Mouse (Mus musculus): ENCODE data around the gene Grip1. TPM values are rescaled to one million over a fixed set of nuclear protein-coding genes. Genes with fewer than 3 reads are reported as not detected.
A peak's percentile ranks its signal among the peaks of the same experiment; 100 is the strongest.

Grip1 gene
- polyA plus RNA-seq, 1 experiment from 2014 or later, result 1.2 TPM

GRCm38 (mm10) chr10:119980032-119980431 lies 526.4 kb downstream of the Grip1 start:
- Histone ChIP-seq H3K9ac (ENCODE audit: low read depth, low read length) (no peak overlapping the region), H3K9me3 (ENCODE audit: control insufficient read depth, low read length) (no peaks in the 10 kb centered on the region), H3K4me2 (ENCODE audit: low read depth, low read length) (no peak overlapping the region), H3K27me3 (replicated peaks; ENCODE audit: control insufficient read depth, insufficient read depth, low read length) (no peaks in the 10 kb centered on the region), H3K4me3 (ENCODE audit: low read length) (no peak overlapping the region), H3K27ac (ENCODE audit: low read length) (no peak overlapping the region), H3K36me3 (ENCODE audit: control insufficient read depth, insufficient read depth, low read length) (no peaks in the 10 kb centered on the region), H3K4me1 (ENCODE audit: control insufficient read depth, insufficient read depth, low read length) (no peaks in the 10 kb centered on the region)
- 55% methylated on average over 11 of the region's 11 CpGs for WGBS
- ATAC-seq, result no peak

- no peak for ATAC-seq
- no peaks in the 10 kb centered on the region for H3K9me3 ChIP-seq (ENCODE audit: control insufficient read depth, low read length)
- no peaks in the 10 kb centered on the region for H3K36me3 ChIP-seq (ENCODE audit: control insufficient read depth, insufficient read depth, low read length)
- no peaks in the 10 kb centered on the region for H3K27me3 ChIP-seq (replicated peaks; ENCODE audit: control insufficient read depth, insufficient read depth, low read length)
- no peak overlapping the region for H3K27ac ChIP-seq (ENCODE audit: low read length)
- no peak overlapping the region for H3K4me3 ChIP-seq (ENCODE audit: low read length)
- H3K9ac ChIP-seq (ENCODE audit: low read depth, low read length), result no peak overlapping the region
- 86% methylated on average over 9 of the region's 9 CpGs for WGBS
- H3K4me1 ChIP-seq (ENCODE audit: control insufficient read depth, insufficient read depth, low read length), result no peaks in the 10 kb centered on the region
- H3K4me2 ChIP-seq (ENCODE audit: low read depth, low read length), result no peak overlapping the region
Observed at GRCm38 (mm10) chr10:119984299-119984698, 530.7 kb downstream of the Grip1 start.

GRCm38 (mm10) chr10:119998475-119998874 lies 544.8 kb downstream of the Grip1 start:
- Histone ChIP-seq H3K4me1 (ENCODE audit: control insufficient read depth, insufficient read depth, low read length) (0 out of 2 replicates have a peak, but pooled peaks cover 5% of the 10 kb centered on the region), H3K27ac (ENCODE audit: low read length) (no peak overlapping the region), H3K4me2 (ENCODE audit: low read depth, low read length) (no peak overlapping the region), H3K27me3 (replicated peaks; ENCODE audit: control insufficient read depth, insufficient read depth, low read length) (no peaks in the 10 kb centered on the region), H3K4me3 (ENCODE audit: low read length) (no peak overlapping the region), H3K9me3 (ENCODE audit: control insufficient read depth, low read length) (no peaks in the 10 kb centered on the region), H3K9ac (ENCODE audit: low read depth, low read length) (no peak overlapping the region), H3K36me3 (ENCODE audit: control insufficient read depth, insufficient read depth, low read length) (no peaks in the 10 kb centered on the region)
- WGBS, result 70% methylated on average over 4 of the region's 4 CpGs
- ATAC-seq, result peak; percentile 95

- 0 out of 2 replicates have a peak, but pooled peaks cover 5% of the 10 kb centered on the region for H3K4me1 ChIP-seq (ENCODE audit: control insufficient read depth, insufficient read depth, low read length)
- H3K9ac ChIP-seq (ENCODE audit: low read depth, low read length), result no peak overlapping the region
- H3K27ac ChIP-seq (ENCODE audit: low read length), result no peak overlapping the region
- no peaks in the 10 kb centered on the region for H3K27me3 ChIP-seq (replicated peaks; ENCODE audit: control insufficient read depth, insufficient read depth, low read length)
- H3K9me3 ChIP-seq (ENCODE audit: control insufficient read depth, low read length), result no peaks in the 10 kb centered on the region
- no peak overlapping the region for H3K4me2 ChIP-seq (ENCODE audit: low read depth, low read length)
- 82% methylated on average over 4 of the region's 4 CpGs for WGBS
- ATAC-seq, result no peak
- H3K36me3 ChIP-seq (ENCODE audit: control insufficient read depth, insufficient read depth, low read length), result no peaks in the 10 kb centered on the region
- H3K4me3 ChIP-seq (ENCODE audit: low read length), result no peak overlapping the region
Observed at GRCm38 (mm10) chr10:120002149-120002548, 548.5 kb downstream of the Grip1 start.

GRCm38 (mm10) chr10:120004096-120004495 lies 550.5 kb downstream of the Grip1 start:
- H3K4me3 ChIP-seq (ENCODE audit: low read length), result no peak overlapping the region
- no peaks in the 10 kb centered on the region for H3K27me3 ChIP-seq (replicated peaks; ENCODE audit: control insufficient read depth, insufficient read depth, low read length)
- H3K36me3 ChIP-seq (ENCODE audit: control insufficient read depth, insufficient read depth, low read length), result no peaks in the 10 kb centered on the region
- no peak overlapping the region for H3K9ac ChIP-seq (ENCODE audit: low read depth, low read length)
- H3K4me1 ChIP-seq (ENCODE audit: control insufficient read depth, insufficient read depth, low read length), result no peaks in the 10 kb centered on the region
- WGBS, result 76% methylated on average over 7 of the region's 7 CpGs
- H3K9me3 ChIP-seq (ENCODE audit: control insufficient read depth, low read length), result no peaks in the 10 kb centered on the region
- no peak overlapping the region for H3K27ac ChIP-seq (ENCODE audit: low read length)
- ATAC-seq, result peak; percentile 79
- H3K4me2 ChIP-seq (ENCODE audit: low read depth, low read length), result no peak overlapping the region

GRCm38 (mm10) chr10:120005581-120005980 lies 552.0 kb downstream of the Grip1 start:
- no peak overlapping the region for H3K4me2 ChIP-seq (ENCODE audit: low read depth, low read length)
- H3K4me3 ChIP-seq (ENCODE audit: low read length), result no peak overlapping the region
- H3K27me3 ChIP-seq (replicated peaks; ENCODE audit: control insufficient read depth, insufficient read depth, low read length), result no peaks in the 10 kb centered on the region
- WGBS, result 61% methylated on average over 5 of the region's 5 CpGs
- no peaks in the 10 kb centered on the region for H3K4me1 ChIP-seq (ENCODE audit: control insufficient read depth, insufficient read depth, low read length)
- ATAC-seq, result no peak
- no peak overlapping the region for H3K9ac ChIP-seq (ENCODE audit: low read depth, low read length)
- 0 out of 2 replicates have a peak, but pooled peaks cover 4% of the 10 kb centered on the region for H3K36me3 ChIP-seq (ENCODE audit: control insufficient read depth, insufficient read depth, low read length)
- no peak overlapping the region for H3K27ac ChIP-seq (ENCODE audit: low read length)
- no peaks in the 10 kb centered on the region for H3K9me3 ChIP-seq (ENCODE audit: control insufficient read depth, low read length)

- no peaks in the 10 kb centered on the region for H3K27me3 ChIP-seq (replicated peaks; ENCODE audit: control insufficient read depth, insufficient read depth, low read length)
- no peaks in the 10 kb centered on the region for H3K4me1 ChIP-seq (ENCODE audit: control insufficient read depth, insufficient read depth, low read length)
- WGBS, result 87% methylated on average over 13 of the region's 13 CpGs
- H3K4me2 ChIP-seq (ENCODE audit: low read depth, low read length), result no peak overlapping the region
- no peaks in the 10 kb centered on the region for H3K9me3 ChIP-seq (ENCODE audit: control insufficient read depth, low read length)
- H3K27ac ChIP-seq (ENCODE audit: low read length), result no peak overlapping the region
- no peak overlapping the region for H3K9ac ChIP-seq (ENCODE audit: low read depth, low read length)
- H3K4me3 ChIP-seq (ENCODE audit: low read length), result no peak overlapping the region
- no peak for ATAC-seq
- H3K36me3 ChIP-seq (ENCODE audit: control insufficient read depth, insufficient read depth, low read length), result 0 out of 2 replicates have a peak, but pooled peaks cover 4% of the 10 kb centered on the region
Observed at GRCm38 (mm10) chr10:120012331-120012730, 558.7 kb downstream of the Grip1 start.

GRCm38 (mm10) chr10:120015117-120015516 lies 561.5 kb downstream of the Grip1 start:
- no peaks in the 10 kb centered on the region for H3K4me1 ChIP-seq (ENCODE audit: control insufficient read depth, insufficient read depth, low read length)
- no peaks in the 10 kb centered on the region for H3K36me3 ChIP-seq (ENCODE audit: control insufficient read depth, insufficient read depth, low read length)
- no peak overlapping the region for H3K27ac ChIP-seq (ENCODE audit: low read length)
- 54% methylated on average over 3 of the region's 3 CpGs for WGBS
- peak; percentile 84 for ATAC-seq
- H3K27me3 ChIP-seq (replicated peaks; ENCODE audit: control insufficient read depth, insufficient read depth, low read length), result no peaks in the 10 kb centered on the region
- H3K4me2 ChIP-seq (ENCODE audit: low read depth, low read length), result no peak overlapping the region
- no peak overlapping the region for H3K4me3 ChIP-seq (ENCODE audit: low read length)
- no peak overlapping the region for H3K9ac ChIP-seq (ENCODE audit: low read depth, low read length)
- no peaks in the 10 kb centered on the region for H3K9me3 ChIP-seq (ENCODE audit: control insufficient read depth, low read length)

- Histone ChIP-seq H3K9ac (ENCODE audit: low read depth, low read length) (no peak overlapping the region), H3K4me2 (ENCODE audit: low read depth, low read length) (no peak overlapping the region)
Observed at GRCm38 (mm10) chr10:120026437-120026836, 572.8 kb downstream of the Grip1 start.

GRCm38 (mm10) chr10:120030901-120031300 lies 577.3 kb downstream of the Grip1 start:
- no peaks in the 10 kb centered on the region for H3K27me3 ChIP-seq (replicated peaks; ENCODE audit: control insufficient read depth, insufficient read depth, low read length)
- H3K4me1 ChIP-seq (ENCODE audit: control insufficient read depth, insufficient read depth, low read length), result no peaks in the 10 kb centered on the region
- WGBS, result 89% methylated on average over 6 of the region's 6 CpGs
- no peak for ATAC-seq
- no peak overlapping the region for H3K9ac ChIP-seq (ENCODE audit: low read depth, low read length)
- H3K4me3 ChIP-seq (ENCODE audit: low read length), result no peak overlapping the region
- no peaks in the 10 kb centered on the region for H3K36me3 ChIP-seq (ENCODE audit: control insufficient read depth, insufficient read depth, low read length)
- H3K27ac ChIP-seq (ENCODE audit: low read length), result no peak overlapping the region
- no peak overlapping the region for H3K4me2 ChIP-seq (ENCODE audit: low read depth, low read length)
- H3K9me3 ChIP-seq (ENCODE audit: control insufficient read depth, low read length), result no peaks in the 10 kb centered on the region

More at GRCm38 (mm10) chr10:120026437-120026836, 572.8 kb downstream of the Grip1 start:
- Histone ChIP-seq H3K27ac (ENCODE audit: low read length) (no peak overlapping the region), H3K4me3 (ENCODE audit: low read length) (no peak overlapping the region), H3K36me3 (ENCODE audit: control insufficient read depth, insufficient read depth, low read length) (no peaks in the 10 kb centered on the region), H3K27me3 (replicated peaks; ENCODE audit: control insufficient read depth, insufficient read depth, low read length) (no peaks in the 10 kb centered on the region), H3K9me3 (ENCODE audit: control insufficient read depth, low read length) (no peaks in the 10 kb centered on the region), H3K4me1 (ENCODE audit: control insufficient read depth, insufficient read depth, low read length) (no peaks in the 10 kb centered on the region)
- 79% methylated on average over 10 of the region's 10 CpGs for WGBS
- ATAC-seq, result no peak

Data from intestine, embryonic 16.5 days (tissue).